Mouse (Mus musculus): ENCODE data around the gene Pskh1.

GRCm38 (mm10) chr8:105961101-105961500, 60.9 kb downstream of the Pskh1 start:
- no peak for TF ChIP-seq CTCF (IDR thresholded peaks at IDR 0.05)
- TF ChIP-seq EP300 (IDR thresholded peaks at IDR 0.05): no peak

All from lung, postnatal 0 days (tissue).